Mouse (Mus musculus) embryo, embryonic 9.5 days (tissue): ENCODE results near the gene Tapbpl.
"Not testable (repeated sequence)": the region's sequence is repeated elsewhere in the genome, so short reads cannot be mapped to it uniquely, and the experiment has no call there.

Experiments used
- DNase-seq: peaks from one replicate; pipeline ENCODE4 v3.0.0-alpha.2; 2017; ENCODE audit errors: extremely low spot score

The Tapbpl gene

DNA sequence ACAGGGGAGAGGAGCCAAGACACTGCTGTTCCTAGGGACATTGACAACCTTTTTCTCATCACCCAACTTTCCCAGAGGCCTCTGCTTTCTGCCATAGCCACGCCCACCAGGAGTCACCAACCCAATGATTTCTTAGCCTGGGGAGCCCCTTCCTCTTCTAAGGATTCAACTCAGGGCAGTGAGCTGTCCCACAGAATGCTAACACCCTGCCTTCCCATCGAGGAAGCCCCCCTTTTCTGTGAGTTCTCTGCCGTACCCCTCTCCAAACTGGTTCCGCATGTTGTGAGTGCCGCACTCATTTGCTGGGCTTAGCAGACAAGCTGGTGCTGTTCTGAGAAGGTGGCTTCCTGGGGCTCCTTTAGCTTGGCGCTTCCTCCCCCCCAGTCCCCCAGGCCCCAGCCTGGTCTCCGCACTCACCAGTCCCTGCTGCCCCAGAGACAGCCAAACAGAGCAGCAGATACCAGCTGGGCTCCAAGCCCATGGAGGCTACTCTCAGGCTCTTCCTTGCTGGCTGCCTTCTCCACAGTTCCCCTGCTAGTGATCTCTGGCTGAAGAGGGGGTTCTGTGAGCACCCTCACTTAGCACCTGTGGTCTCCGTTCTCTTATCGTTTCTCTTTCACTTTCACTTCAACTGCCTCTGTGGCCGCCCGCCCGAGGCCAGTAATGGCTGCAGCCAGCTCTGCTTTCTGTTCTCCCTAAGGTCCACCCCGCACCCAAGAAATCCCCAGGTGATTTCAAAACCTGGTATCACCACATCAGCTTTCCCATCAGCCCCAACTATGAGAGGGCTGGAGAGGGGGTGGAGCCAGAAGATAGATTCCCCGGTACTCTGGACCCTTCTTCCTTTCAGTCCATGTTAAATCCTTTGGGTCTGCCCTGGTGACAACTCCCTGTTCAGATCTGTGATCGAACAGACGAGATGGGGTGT is at the start of gene Tapbpl:
Gene Tapbpl, minus strand, starts transcription at position 744 of the 928 bp plus-strand sequence.
- peak; percentile 58 for DNase-seq

DNA sequence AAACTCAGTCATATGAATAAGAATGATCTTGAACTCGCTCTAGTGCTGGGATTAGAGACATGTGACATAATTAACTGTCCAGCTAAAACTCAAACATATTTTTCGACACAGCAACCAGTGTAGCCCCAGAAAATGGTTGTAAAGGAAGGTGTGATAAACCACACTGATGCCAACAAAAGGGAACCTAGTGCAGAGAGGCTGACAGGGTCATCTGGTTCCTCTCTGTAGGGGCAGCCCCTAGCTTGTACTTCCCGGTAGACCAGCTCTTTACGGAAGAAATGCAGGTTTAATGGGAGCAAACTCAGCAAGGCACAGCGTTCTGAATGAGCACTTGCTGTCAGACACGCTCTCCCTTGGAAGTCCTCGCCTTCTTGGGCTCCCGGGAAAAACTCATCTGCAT is 48.1 kb upstream of the Tapbpl start:
- no peak for DNase-seq

DNA sequence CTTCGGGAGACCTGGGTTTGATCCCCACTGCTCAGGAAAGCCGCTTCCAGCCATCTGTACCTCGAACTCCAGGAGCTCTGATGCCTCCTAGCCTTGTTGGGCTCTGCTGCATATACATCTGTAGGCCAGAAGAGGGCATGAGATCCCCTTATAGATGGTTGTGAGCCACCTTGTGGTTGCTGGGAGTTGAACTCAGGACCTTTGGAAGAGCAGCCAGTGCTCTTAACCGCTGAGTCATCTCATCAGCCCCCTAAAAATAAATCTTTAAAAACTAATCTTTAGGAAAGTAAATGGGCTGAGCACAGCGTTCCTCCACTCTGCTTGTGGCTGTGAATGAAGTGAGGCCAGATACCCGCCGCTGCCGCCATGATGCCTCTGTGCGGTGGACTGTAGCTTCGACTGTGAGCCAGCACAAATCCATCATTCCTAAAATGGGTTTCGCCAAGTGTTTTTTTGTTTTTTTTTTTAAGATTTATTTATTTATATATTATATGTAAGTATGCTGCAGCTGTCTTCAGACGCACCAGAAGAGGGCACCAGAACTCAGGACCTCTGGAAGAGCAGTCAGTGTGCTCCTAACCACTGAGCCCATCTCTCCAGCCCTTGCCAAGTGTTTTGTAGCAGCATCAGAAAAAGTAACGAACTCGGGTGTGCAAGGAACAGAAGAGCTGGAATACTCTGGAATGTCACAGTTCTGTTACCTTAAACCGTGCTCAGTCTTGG is 43.3 kb upstream of the Tapbpl start:
- peak; percentile 32 for DNase-seq

DNA sequence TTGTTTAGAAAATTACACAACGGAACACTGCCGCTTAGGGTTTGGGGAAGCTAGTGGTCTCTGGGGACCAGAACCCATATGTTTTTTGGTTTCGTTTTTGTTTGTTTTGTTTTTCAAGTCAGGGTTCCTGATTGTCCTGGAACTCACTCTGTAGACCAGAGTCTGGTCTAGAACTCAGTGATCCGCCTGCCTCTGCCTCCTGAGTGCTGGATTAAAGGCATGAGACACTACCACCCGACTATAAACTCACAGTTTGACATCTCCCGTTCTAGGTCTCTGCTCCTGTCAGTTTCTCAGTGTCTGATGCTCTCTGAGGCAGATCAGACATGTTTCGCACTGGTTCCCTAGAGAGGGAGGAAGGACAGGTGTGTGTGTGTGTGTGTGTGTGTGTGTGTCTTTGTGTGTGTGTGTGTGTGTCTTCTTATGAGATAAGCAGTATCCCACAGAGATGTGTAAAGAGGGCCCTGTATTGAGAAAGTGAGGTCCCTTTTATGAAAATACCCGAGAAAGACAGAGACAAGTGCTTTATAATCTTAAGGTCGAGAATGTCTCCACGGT is 40.6 kb upstream of the Tapbpl start:
- DNase-seq, result no peak

DNA sequence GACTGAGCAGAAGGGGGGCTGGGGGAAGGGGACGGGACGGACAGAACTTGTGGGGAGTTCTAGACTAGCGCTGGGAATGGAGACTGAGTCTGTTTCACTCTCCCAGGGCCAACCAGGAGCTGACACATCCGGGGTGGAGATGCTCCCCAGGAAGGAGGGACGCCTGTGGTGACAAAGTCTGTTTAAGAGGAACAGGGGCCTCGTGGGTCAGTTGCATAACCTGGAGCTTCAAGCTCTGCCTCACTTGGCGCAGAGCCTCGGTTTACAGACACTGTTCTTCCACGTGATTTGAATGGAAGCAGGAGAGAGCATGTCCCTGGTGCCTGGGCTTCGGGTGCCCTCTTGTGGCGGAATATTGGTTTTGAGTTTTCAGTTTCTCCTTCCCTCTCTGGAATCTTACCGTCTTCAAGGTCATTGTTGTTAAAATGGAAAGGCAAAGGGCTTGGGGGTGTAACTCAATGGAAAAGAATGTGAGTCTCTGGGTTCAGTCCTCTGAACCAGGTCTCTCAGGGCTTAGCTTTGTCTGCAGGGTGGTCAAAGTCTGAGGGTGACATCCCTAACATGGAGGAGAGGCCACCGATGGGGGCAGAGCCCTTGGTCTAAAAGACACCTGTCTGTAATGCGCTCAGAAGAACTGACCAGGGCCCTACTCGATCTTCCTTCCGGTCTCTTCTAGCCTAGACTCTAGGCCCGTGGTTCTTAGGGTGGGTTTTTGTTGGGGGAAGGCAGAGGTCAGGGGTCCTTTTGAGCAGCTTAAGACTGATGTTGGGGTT is 40.0 kb upstream of the Tapbpl start:
- peak; percentile 86 for DNase-seq

DNA sequence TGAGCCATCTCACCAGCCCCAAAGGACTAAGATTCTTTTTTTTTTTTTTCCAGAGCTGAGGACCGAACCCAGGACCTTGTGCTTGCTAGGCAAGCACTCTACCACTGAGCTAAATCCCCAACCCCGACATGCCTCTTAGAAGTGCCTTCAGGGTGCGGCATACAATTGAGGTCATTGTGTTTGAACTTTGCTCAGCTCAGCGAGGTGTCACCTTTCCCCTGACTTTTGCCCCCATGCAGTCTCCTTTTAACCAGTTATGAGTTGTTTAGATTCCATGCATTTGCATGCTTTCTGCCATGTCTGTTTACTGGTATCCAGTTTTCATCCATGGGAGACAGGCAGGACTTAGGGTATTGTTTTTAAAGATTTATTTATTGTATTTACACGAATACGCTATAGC is 37.1 kb upstream of the Tapbpl start:
- no peak for DNase-seq

DNA sequence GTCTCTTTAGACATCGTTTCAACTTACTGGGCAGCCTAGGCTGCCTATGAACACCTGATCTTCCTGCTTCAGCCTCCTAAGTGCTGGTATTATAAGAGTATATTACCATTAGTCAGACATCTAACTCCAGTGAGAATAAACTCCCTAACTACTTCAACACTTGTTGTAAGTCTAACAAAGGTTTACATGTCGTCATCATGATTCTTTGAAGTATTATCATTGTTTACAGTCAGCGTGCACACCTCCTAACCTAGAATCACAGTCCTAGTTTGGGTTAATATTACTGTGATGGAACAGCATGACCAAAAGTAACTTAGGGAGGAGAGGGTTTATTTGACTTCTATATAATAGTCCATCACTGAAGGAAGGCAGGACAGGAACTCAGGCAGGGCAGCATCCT is 35.8 kb upstream of the Tapbpl start:
- DNase-seq, result no peak

DNA sequence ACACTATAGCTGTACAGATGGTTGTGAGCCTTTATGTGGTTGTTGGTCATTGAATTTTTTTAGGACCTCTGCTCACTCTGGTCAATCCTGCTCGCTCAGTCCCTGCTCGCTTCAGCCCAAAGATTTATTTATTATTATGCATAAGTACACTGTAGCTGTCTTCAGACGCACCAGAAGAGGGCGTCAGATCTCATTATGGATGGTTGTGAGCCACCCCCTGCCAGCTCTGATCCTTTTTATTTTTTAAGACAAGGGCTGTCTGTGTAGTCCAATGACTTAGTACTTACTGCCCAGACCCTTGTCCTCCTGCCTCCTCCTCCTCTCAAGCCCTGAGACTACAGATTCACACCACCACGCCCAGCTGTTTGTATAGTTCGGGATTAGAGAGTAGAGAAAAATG is 34.9 kb upstream of the Tapbpl start:
- DNase-seq, result not testable (repeated sequence)

DNA sequence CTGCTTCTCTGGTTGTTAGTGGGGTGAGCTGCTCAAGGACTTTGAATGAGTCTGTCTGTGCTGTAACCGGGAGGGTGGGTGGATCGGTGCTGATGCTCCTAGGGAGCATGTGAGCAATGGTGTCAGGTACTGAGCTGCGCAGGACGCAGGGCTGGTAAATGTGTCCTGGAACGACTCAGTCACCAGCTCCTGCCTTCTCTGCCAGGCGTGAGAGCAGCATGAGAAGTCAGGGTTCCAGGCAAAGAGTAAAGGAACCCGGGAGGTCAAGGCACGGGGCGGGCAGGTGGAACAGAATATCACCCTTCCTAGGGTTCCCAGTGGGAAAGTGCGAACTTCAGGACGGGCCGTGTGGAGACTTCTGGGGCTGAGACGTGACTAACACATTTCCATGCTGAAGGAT is 34.4 kb upstream of the Tapbpl start:
- no peak for DNase-seq

DNA sequence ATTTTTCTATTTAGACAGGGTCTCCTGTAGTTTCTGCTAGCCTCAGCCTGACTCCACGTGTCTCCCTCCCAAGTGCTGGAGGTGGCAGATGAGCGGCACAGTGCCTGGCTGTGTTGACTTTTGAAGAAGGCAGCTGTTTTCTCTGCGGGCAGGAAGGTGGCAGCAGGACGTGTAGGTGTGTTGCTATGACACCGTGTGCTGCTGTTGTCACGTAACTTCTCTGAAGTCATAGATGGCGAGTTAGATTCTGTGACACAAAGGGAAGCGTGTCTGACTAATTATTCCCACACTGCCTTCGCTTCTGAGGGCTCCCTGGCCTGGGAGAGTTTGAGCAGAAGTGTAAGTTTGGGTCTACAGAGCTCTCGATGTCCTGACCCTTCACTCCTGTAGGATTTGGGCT is 33.6 kb upstream of the Tapbpl start:
- DNase-seq, result no peak

DNA sequence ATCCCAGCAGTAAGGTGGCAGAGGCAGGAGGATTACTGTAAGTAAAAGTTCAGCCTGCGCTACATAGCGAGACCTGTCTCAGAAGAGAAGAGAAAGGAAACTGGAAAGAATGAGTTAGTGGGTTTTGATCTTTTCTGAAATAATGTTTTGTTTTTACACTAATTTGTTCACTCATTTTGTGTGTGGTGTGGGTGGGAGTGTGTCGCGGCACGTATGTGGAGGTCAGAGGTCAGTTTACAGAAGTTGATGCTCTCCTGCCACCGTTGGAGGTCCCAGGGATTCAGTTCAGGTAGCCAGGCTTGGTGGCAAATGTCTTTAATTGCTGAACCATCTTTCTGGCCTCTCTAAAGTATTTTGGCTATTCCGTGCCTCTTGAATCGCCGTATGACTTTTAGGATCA is 32.6 kb upstream of the Tapbpl start:
- no peak for DNase-seq

DNA sequence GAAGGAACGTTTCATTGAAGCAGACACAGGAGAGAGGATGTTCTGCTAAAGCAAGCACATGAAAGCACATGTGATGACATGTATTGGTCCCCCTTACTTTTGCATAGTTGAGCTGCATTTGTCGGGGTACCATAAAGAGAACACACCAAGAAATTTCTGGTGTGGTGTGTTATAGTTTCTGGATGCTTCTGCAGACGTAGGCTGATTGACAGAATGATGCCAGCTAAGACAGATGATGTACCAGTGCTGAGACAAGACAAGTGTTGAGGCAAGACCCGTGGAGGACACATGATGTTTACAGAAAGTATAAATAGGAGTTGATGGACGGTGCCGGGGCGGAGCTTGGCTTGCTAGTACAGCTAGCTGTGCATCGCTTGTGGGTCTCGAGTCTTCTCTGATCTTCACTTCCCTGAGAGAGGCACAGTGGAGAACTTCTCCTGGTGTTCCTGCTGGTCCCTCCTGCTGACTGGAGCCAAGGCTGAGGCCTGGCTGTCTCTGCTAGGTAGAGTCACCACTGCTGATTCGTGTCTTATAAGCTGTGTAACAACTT is 28.4 kb upstream of the Tapbpl start:
- no peak for DNase-seq

DNA sequence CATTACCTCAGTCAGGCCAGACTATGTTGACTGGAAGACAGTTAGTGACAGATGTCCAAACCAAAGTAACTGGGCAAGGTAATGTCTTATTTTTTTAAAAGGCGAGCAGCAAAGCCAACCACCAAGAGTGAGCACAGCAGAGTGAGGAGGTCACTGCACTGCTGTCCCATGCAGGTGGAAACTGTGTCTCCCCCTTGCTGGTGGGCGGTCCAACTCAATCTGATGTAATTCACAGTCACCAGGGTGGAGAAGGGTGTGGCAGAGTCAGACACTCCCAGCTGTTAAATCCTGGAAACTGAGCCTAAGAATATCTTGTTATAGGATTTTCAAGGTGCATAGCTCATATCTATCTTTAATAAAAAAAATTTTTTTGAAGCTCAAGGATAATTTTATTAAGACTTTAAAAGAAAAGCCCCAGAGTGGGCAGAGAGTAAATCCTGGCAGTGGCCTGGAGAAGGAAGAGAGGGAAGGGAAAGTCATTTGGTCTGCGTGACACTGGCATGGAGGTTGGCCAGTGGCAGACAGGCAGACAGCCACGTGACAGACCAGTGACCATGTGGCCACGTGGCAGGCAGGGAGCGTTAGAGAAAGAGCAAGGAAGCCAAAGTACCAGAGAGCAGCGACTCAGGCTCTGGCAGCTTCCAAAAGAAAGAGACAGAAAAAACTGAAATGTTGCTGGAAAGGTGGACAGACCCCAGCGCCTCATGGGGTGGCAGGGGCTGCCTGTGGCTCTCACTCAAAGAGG is 24.7 kb upstream of the Tapbpl start:
- no peak for DNase-seq

DNA sequence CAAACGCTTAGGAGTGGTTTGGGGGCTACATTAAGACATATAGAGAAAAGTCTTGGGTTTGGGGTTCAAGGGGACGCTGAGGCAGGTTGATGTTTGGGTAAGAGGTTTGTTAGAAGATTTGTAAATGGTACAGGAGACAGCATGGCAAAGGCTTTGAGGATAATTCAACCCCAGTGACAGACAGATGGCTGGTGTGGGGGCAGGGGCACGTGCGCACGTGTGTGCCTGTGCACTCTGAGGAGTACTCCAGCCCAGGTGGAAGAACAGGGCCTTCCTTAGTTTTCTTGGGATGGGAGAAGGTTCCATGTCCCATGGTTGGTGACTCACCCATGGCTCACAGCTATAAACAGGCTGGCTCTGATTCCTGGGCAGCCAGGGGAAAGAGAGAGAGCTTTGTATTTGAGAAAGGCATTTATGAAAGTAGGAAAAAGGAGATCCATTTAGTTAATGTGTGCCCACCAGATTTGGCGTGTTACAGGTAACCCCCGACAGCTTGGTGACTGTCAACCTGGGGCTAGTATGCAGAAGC is 23.9 kb upstream of the Tapbpl start:
- no peak for DNase-seq

DNA sequence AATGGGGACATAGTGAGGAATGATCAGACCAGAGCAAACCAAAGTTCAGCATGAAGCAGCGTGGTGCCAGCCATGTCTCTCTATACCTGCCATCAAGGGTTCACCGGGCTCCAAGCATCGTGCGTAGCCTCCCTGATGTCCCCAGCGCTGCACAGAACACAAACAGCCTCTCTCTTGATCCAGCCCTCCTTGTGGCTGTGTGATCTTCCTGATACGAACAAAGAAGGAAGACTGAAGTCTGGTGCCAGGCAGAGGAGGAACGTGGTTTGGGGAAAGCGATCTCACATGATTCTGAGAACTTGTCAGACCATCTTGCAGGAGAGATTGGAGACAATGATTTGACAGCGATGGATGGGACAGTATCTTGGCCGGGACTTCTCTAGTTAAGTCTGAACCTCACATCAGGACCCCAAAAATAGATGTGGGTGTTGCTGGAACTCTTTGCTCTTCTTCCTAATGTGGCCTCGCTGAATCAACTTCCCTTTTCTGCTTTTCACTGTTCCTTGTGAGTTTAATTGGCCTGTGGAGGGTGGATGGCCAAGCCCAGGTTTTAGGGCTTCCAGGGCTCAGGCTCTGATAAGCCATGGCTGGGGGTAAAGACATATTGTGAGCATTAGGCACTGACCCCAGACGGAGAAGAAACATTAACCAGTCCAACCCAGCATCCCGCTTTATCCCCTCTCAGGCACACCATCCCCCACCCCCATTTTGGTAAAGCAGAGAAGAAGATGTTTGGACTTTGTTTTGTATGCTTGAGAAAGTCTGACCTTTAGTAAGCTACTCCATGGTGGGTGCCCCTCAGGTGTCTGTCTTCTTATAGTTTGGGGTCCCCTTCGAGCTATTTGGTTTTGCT is 22.4 kb upstream of the Tapbpl start:
- no peak for DNase-seq

DNA sequence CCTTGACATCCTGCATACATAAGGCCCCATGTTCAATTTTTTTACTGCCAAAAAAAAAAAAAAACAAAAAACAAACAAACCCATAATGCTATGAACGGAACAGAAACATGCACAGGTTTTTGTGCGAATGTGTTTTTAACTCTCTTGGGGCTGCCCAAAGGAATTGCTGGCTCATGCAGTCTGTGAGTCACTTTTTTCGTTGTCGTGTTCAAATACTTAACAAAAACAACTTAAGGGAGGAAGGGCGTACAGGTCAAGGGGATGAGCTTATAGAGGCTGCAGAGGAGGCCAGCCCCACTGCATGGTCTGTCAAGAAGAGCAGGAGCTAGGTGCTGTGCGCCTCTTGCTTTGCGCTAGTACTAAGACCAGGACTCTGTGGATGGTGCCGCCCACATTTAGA is 21.1 kb upstream of the Tapbpl start:
- no peak for DNase-seq

DNA sequence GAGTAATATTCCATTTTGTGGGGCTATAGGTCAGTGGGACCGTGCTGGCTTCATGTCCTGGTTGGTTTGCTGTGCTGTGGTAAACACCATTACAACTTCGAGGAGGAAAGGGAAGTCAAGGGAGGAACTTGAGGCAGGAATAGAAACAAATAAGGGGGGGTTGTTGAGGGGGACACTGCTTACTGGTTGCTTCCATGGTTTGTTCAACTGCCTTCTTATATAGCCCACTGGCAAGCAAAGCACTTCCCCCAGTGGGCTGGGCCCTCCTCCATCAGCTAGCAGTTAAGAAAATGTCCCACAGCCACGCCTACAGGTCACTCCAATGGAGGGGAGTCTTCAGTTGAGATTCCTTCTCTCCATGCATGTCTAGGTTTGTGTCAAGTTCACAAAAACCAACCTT is 20.6 kb upstream of the Tapbpl start:
- DNase-seq, result no peak

DNA sequence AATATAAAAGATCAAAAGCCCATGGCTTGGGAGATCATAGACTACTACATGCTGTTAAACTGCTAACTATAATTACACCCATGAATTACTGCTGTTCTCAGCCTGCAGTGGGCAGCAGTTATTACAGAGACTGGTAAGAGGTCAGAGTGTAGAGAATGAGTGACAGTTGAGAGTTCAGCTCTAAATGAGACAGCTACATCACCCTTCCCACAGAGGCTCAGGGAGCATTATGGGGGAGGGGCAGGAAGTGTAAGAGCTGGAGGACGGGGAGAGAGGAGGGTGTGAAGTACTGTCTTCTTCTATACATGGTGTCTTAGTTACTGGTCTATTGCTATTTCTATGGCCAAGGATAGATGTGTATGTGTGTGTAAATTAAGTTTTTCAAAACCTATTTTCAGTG is 12.9 kb upstream of the Tapbpl start:
- no peak for DNase-seq

DNA sequence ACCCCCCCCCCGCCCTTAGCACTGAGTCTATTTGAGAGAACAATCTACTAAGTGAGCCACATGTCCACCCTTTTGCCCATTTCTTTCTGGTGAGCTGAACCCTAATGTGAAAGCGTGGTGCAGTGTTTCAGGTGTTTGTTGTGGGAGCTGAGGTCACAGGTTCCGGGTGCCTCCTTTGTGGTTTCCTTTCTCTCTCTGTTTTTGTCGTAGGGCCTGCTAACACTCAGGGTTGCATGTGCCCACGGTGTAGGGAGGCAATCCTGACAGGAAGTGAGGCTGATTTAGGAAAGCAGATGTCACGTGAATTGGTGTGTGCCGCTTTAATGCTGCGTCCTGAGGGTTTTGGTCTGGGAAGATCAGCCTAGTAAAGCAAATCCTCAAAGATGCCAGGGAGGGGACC is 9.9 kb upstream of the Tapbpl start:
- no peak for DNase-seq

DNA sequence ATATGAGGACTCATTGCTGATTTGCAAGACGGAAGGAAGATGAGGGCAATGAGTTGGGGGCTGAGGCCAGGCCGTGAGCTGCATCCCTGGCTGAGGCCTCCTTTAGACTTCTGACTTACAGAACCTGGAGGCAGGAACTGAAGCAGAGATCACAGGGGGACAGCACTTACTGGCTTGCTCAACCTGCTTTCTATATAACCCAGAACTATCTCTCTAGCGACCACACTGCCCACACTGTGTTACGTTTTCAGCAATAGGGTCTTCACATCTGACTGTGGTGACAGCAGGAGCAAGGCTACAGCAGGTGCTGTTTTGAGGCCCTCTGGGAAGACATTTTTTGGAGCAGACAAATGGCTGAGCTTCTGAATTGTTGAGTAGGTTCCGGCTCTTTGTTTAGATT is 9.0 kb upstream of the Tapbpl start:
- no peak for DNase-seq
